Mouse (Mus musculus): Measurements from ENCODE around the gene Gm29094. TPM values are rescaled to one million over a fixed set of nuclear protein-coding genes. Genes with fewer than 3 reads are reported as not detected.
"Not testable (repeated sequence)": the region's sequence is repeated elsewhere in the genome, so short reads cannot be mapped to it uniquely, and the experiment has no call there.

The Gm29094 gene
- total RNA-seq, 2 experiments from 2014 or later = 1.9 TPM; not detected in 1

DNA sequence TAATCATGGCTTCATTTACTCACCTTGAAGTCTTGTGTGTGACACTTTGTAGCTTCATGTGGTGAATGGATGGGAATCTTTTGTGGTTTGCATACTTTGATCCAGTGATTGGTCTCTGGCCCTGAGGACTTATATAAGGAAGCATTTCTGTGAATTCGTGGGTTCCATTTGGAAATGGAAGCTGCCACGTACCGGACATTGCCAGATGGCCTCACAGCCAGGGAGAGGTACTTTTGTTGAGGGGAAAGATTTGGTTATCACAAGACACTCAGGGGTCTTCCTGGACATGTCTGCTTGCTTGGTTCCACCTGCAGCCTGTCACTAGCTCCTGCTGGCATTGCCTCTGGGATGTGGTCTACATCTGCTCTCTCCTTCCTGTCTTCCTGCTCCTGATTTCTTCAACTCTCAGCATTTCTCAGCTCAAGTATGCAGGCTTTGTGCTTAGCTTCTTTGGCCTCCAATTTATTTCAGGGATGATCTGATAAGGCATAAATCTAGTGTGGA, 41.4 kb downstream of the Gm29094 start:
- not testable (repeated sequence) for DNase-seq

DNA sequence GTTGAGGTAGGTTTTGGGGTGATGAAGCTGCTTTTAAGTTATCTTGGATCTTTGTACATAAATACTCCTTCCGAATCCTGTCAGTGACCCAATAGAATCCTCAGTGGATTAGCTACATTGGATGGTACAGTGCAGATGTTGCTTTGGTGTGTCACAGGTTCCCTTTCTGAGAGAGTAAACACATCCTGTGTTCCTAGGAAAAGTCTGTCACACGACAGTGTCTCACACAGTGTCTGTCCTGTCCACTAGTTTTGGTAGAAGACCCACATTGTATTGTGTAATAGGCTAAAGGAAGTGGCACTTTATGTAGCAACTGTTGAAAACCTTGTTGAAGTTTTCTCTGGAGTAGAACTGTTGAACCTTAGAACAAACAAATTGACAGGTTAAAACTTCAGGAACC, 54.2 kb downstream of the Gm29094 start:
- no peak for DNase-seq

DNA sequence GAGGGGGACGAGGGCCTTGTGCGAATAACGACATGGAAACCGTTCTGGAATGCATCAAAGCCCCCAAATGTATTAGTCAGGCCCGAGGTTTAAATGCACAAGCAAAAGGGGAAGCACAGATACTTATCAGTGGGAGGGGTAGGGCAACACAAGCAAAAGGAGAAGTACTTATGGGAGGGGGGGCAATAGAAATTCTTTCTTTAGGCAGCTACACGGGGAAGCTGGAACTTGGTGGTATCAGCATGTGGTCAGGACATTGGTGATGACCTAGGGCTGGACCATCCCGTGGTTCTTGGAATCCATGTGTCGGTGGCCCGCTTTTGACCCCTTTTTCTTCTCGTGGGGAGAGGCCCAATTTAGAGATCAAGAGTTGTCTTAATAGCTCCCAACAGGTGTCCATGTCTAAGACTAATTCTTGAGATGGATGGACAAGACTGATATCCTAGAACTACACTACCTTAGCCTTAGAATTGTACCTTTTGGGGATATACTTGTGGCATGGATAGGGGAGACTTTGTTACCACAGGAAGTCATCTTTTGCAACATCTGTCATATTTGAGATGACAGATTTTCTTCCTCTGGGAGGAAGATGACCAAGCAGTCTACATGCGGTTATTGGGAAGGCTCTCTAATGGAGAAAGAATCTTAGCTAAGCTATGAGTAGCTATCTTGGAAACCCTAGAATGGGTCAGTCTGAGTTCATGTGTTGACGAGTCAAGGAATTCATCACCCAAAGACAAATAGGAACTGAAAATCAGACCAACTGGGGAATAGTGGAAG, 57.6 kb downstream of the Gm29094 start:
- peak in 1 of 2 experiments; percentile 14 for DNase-seq

DNA sequence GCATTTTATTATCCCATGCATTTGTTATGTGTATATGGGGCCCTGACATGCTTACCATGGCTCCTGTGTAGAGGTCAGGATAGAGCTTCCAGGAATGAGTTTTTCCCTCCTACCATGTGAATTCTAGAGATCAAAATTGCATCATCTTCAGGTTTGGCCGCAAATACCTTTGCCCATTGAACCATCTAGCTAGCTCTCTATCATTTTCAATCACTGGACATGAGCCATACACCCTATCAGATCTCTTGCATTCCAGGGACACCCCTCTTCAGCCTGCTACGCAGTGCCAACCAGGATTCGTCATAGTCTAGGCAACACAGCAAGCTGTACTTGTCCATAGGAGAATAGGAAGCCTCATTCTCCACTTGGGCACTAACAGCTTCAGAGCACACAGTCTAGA, 64.8 kb downstream of the Gm29094 start:
- DNase-seq = no peak

DNA sequence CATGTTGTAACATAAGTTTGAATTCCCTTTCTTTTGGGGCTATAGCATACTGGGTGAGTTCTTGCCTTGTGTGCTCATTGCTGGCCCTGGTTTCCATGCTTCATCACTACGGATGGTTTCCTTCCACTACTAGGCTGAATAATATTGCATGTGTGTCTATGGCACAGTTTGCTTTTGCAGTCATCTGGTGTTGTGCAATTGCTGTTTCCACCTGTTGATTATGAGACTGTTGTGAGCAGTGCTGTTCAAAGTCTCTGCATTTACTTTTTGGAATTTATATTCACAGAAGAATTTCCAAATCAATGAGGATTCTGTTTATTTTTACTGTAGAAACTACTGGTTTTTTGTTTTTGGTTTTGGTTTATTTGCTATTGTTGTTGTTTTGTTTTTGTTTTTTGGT, 65.4 kb downstream of the Gm29094 start:
- no peak for DNase-seq

Other genes with a start within 250 kb of the Gm29094 start
- under 1 TPM; 0.57 to 0.62 TPM for gene Bcl2a1a, start 242.5 kb upstream of the Gm29094 start, total RNA-seq (2021)
- gene Trim43b, start 106.5 kb upstream of the Gm29094 start, total RNA-seq (2021) = under 1 TPM in 1 of 2 experiments, not detected in 1; 0.46 TPM
- 1 to 10 TPM in 1 of 2 experiments, under 1 TPM in 1; 0.79 to 1.8 TPM for gene Bcl2a1b, start 170 bp upstream of the Gm29094 start, total RNA-seq (2021)
- gene Mthfs, start 11.3 kb downstream of the Gm29094 start, total RNA-seq (2021) = 10 to 100 TPM; 16.1 to 20.2 TPM

Measured in heart, adult 18-20 months (tissue).